Mouse (Mus musculus) gastrocnemius, postnatal 14 days (tissue): ENCODE results near the gene Olfr536. TPM values are rescaled to one million over a fixed set of nuclear protein-coding genes. Genes with fewer than 3 reads are reported as not detected.
"Not testable (repeated sequence)": the region's sequence is repeated elsewhere in the genome, so short reads cannot be mapped to it uniquely, and the experiment has no call there.

Source experiments
- DNase-seq: peaks from one replicate; pipeline ENCODE4 v3.0.0; 2021; ENCODE audit warnings: mixed read lengths
- intact Hi-C: fragments of 180-260 bp; cut with DNase I; formaldehyde crosslinking; loops from one replicate; pipeline ENCODE4 v1.15.1; 2025; ENCODE audit warnings: low total_unique reads
- long read RNA-seq, 2 experiments: library from polyadenylated mRNA; stranded (forward); transcript quantifications; one replicate each; pipeline ENCODE4 v2.0.0; 2021
- total RNA-seq, 2 experiments: library from RNA; stranded (reverse); gene quantifications; 2 replicates each; pipeline ENCODE4 v1.2.3; 2021

Olfr536 gene
- not detected for total RNA-seq
- long read RNA-seq, experiment 1 = 0 reads
- long read RNA-seq, experiment 2 = 0 reads

- intact Hi-C loops, DNase-seq: not testable (repeated sequence)
Measured at GRCm38 (mm10) chr7:140507346-140508021, at the start of gene Olfr536. Gene Olfr536 (minus strand): TSS chr7:140507396.

- intact Hi-C loops = no loop called here
- no peak for DNase-seq
Measured at GRCm38 (mm10) chr7:140539746-140540145, 32.5 kb upstream of the Olfr536 start.

- intact Hi-C loops = no loop called here
- no peak for DNase-seq
Measured at GRCm38 (mm10) chr7:140494702-140495101, 12.5 kb downstream of the Olfr536 start.

GRCm38 (mm10) chr7:140494231-140494630, 13.0 kb downstream of the Olfr536 start:
- intact Hi-C loops = no loop called here
- no peak for DNase-seq

GRCm38 (mm10) chr7:140488981-140489380, 18.2 kb downstream of the Olfr536 start:
- no peak for DNase-seq
- intact Hi-C loops = no loop called here

- intact Hi-C loops = no loop called here
Measured at GRCm38 (mm10) chr7:140483916-140484315, 23.3 kb downstream of the Olfr536 start, which contains the start of gene Olfr535. Gene Olfr535 (plus strand): TSS chr7:140484216.

GRCm38 (mm10) chr7:140478733-140479132, 28.5 kb downstream of the Olfr536 start:
- DNase-seq = no peak
- intact Hi-C loops = no loop called here

More at GRCm38 (mm10) chr7:140483916-140484315, 23.3 kb downstream of the Olfr536 start, which contains the start of gene Olfr535:
- no peak for DNase-seq

GRCm38 (mm10) chr7:140477886-140478285, 29.3 kb downstream of the Olfr536 start:
- intact Hi-C loops = no loop called here
- DNase-seq = no peak

GRCm38 (mm10) chr7:140463070-140463469, 44.1 kb downstream of the Olfr536 start, which contains the start of gene Olfr533:
Gene Olfr533 (plus strand): TSS chr7:140463370.
- intact Hi-C loops, DNase-seq: not testable (repeated sequence)

Other genes starting within 250 kb of the Olfr536 start
- gene Olfr525, start 186.5 kb downstream of the Olfr536 start, total RNA-seq = not detected
- gene Olfr527, start 173.4 kb downstream of the Olfr536 start, total RNA-seq = not detected
- not detected for gene Olfr60, start 145.7 kb downstream of the Olfr536 start, total RNA-seq
- not detected for gene Olfr530, start 131.1 kb downstream of the Olfr536 start, total RNA-seq
- gene Olfr531, start 104.5 kb downstream of the Olfr536 start, total RNA-seq = not detected
- not detected for gene Olfr532, start 85.8 kb downstream of the Olfr536 start, total RNA-seq
- gene Olfr533, start 44.0 kb downstream of the Olfr536 start, total RNA-seq = not detected
- not detected for gene Olfr535, start 23.2 kb downstream of the Olfr536 start, total RNA-seq
- gene Olfr538, start 60.5 kb upstream of the Olfr536 start, total RNA-seq = not detected
- not detected for gene Olfr46, start 93.9 kb upstream of the Olfr536 start, total RNA-seq
- gene Olfr61, start 121.6 kb upstream of the Olfr536 start, total RNA-seq = not detected
- not detected for gene Olfr53, start 139.1 kb upstream of the Olfr536 start, total RNA-seq
- gene Olfr539, start 152.5 kb upstream of the Olfr536 start, total RNA-seq = not detected
- gene Olfr45, start 174.6 kb upstream of the Olfr536 start, total RNA-seq = not detected
- not detected for gene Olfr541, start 189.9 kb upstream of the Olfr536 start, total RNA-seq